Mouse (Mus musculus) G1E (cell line): ENCODE data around the gene Mettl13.

Experiments
- CTCF ChIP-seq: IDR thresholded peaks from 2 replicates; pipeline ENCODE4 v1.5.1; 2012; ENCODE audit warnings: low read depth, low read length, inconsistent platforms, mixed read lengths
- POLR2AphosphoS5 ChIP-seq: IDR thresholded peaks from 2 replicates; pipeline ENCODE4 v1.6.1; 2012; ENCODE audit warnings: low read depth, low read length, inconsistent platforms; ENCODE audit not compliant: insufficient replicate concordance

GRCm38 (mm10) chr1:162575098-162575497 lies 26.7 kb upstream of the Mettl13 start:
- TF ChIP-seq CTCF (no peak), POLR2AphosphoS5 (no peak)
